Mouse (Mus musculus) hindbrain, embryonic 11.5 days (tissue): ENCODE measurements around the gene Washc1. TPM values are rescaled to one million over a fixed set of nuclear protein-coding genes. Genes with fewer than 3 reads are reported as not detected.
A peak's percentile ranks its signal among the peaks of the same experiment; 100 is the strongest.
"Not testable (repeated sequence)": the region's sequence is repeated elsewhere in the genome, so short reads cannot be mapped to it uniquely, and the experiment has no call there.

Experiments used
- ATAC-seq: fragments of 200-750 bp; cut with Nextera tagmentation; 2 replicates; pipeline ENCODE4 v1.8.0; 2017; ENCODE audit warnings: mild to moderate bottlenecking, moderate TSS enrichment, moderate library complexity; ENCODE audit not compliant: low FRiP score
- DNase-seq: peaks from one replicate; pipeline ENCODE4 v3.0.0-alpha.2; 2015; ENCODE audit warnings: low spot score
- H3K27ac ChIP-seq: fragments of 300-500 bp; sonication (generic); 2 replicates; pipeline ENCODE4 v1.5.1; 2014; ENCODE audit warnings: mild to moderate bottlenecking, low read depth, low read length
- H3K27me3 ChIP-seq: fragments of 300-500 bp; sonication (generic); 2 replicates; pipeline ENCODE4 v1.6.1; 2014; ENCODE audit warnings: mild to moderate bottlenecking, low read length, moderate library complexity, mixed read lengths; ENCODE audit not compliant: control insufficient read depth, insufficient read depth
- H3K36me3 ChIP-seq: fragments of 300-500 bp; sonication (generic); 2 replicates; pipeline ENCODE4 v1.6.1; 2014; ENCODE audit warnings: mild to moderate bottlenecking, low read length, moderate library complexity, mixed read lengths; ENCODE audit not compliant: control insufficient read depth, insufficient read depth
- H3K4me1 ChIP-seq: fragments of 300-500 bp; sonication (generic); replicated peaks from 2 replicates; pipeline ENCODE4 v1.6.1; 2014; ENCODE audit warnings: low read length, mixed read lengths; ENCODE audit not compliant: control insufficient read depth, insufficient read depth
- H3K4me2 ChIP-seq: fragments of 300-500 bp; sonication (generic); replicated peaks from 2 replicates; pipeline ENCODE4 v1.6.1; 2014; ENCODE audit warnings: mild to moderate bottlenecking, low read depth, low read length
- H3K4me3 ChIP-seq: fragments of 300-500 bp; sonication (generic); 2 replicates; pipeline ENCODE4 v1.5.1; 2014; ENCODE audit warnings: low read depth, low read length
- H3K9ac ChIP-seq: fragments of 300-500 bp; sonication (generic); 2 replicates; pipeline ENCODE4 v1.6.1; 2014; ENCODE audit warnings: low read depth, low read length
- H3K9me3 ChIP-seq: fragments of 300-500 bp; sonication (generic); 2 replicates; pipeline ENCODE4 v1.6.1; 2016; ENCODE audit warnings: low read length; ENCODE audit not compliant: control insufficient read depth
- WGBS: fragments of 180-500 bp; shearing (Covaris S2); extraction: QIAGEN DNeasy Blood & Tissue Kit; methylation state at CpG from one replicate; pipeline ENCODE4 v1.1.7; 2014; 5-methylcytosine and 5-hydroxymethylcytosine counted together
- polyA plus RNA-seq: library from polyadenylated mRNA; unstranded; fragments of >200 nt; fragmentation: Nextera tagmentation; extraction: Ambion mirVana; gene quantifications from 2 replicates; pipeline ENCODE4 v1.2.1, GENCODE M21; 2014

The Washc1 gene
- polyA plus RNA-seq, 1 experiment from 2014 or later = 27.6 TPM

DNA sequence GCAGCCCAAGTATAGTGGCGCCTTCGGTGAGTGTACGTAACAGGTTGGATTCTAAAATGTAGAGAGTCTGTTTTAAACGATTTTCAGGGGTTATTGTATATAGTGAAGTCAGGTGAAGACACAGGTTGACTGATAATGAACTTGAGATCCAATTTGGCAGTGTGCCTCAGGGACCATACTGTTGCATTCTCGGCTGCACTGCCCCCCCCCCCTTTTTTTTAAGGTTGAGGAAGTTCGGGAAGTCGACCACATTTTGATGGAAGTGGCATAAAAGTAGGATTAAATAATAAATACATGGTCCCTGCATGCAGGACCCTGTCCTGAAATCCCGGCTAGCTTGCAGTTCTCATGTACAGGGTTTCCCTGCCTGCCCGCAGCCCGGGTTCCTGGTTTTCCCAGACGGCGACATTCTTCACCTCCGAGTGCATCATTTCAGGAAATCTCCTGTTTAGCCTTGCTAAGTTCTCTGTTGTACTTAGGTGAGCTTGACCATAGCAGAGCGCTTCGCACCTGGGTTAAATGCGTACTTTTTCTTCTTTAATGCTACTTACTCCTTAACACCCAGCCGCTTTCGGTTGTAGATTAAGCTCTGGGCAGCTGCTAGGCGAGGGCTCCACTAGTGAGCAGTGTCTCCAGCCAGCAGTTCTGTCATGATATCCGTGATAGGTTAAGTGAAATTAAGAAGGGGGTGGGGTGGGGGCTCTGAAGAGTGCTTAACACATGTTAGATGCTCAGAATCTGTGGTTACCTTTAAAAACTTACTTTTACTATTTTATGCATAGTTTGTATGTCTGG is 12.7 kb downstream of the Washc1 start:
- H3K36me3 ChIP-seq = no peaks in the 10 kb centered on the region
- 2% methylated on average over 20 of the region's 20 CpGs for WGBS
- H3K9me3 ChIP-seq = no peaks in the 10 kb centered on the region
- ATAC-seq = no peak; the same call in 1 of the 2 replicates
- H3K4me3 ChIP-seq = peak overlapping the region; percentile 59
- H3K4me1 ChIP-seq = peaks cover 3% of the 10 kb centered on the region; the same call in 1 of the 2 replicates
- peak; percentile 40 for DNase-seq
- peak overlapping the region; percentile 57 for H3K9ac ChIP-seq
- no peaks in the 10 kb centered on the region for H3K27me3 ChIP-seq
- no peak overlapping the region; the same call in 1 of the 2 replicates for H3K27ac ChIP-seq
- H3K4me2 ChIP-seq = peak overlapping the region; percentile 50

DNA sequence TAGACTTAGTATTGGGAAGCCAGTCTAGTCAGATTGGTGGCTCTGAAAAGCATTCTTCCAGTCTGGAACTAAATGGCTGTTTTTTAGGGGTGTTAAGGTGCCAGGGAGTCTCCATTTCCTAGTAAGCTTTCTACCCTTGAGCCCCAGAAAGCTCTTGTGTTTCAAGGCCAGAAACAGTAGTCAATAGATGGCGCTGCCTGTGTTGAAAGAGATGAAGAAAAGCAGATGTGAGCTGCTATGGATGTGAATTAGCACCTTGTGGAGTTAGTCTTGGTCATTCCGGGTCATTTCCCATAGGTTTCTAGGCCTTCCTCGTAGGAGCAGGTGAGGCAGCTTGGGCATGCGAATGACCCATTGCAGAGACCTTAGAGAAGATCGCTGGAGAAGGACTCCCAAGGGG is 13.9 kb downstream of the Washc1 start:
- H3K36me3 ChIP-seq = no peaks in the 10 kb centered on the region

DNA sequence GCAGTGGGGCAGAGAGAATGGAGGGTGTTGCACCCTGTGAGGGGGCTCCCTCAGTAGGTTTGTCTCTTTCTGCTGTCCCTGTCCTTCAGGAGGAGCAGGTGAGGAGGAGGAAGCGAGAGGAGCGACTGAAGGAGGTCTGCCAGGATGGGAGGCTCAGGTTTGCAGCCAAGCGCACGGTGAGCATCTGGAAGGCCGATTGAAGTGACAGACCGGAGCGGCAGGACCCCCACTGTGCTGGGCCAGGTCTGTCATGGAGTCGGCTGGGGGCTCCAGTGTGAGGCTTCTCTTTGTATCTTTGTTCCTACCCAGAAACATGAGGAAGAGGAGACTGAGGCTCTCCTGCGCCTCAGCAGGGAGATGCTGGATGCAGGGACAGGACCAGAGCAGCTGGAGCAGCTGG is 19.0 kb downstream of the Washc1 start:
- H3K9ac ChIP-seq = no peak overlapping the region
- no peak overlapping the region for H3K4me2 ChIP-seq
- no peaks in the 10 kb centered on the region for H3K9me3 ChIP-seq
- no peaks in the 10 kb centered on the region for H3K27me3 ChIP-seq
- no peak for DNase-seq
- H3K4me1 ChIP-seq = no peaks in the 10 kb centered on the region
- WGBS = 83% methylated on average over 9 of the region's 9 CpGs
- 0 out of 2 replicates have a peak, but pooled peaks cover 5% of the 10 kb centered on the region for H3K36me3 ChIP-seq
- no peak for ATAC-seq
- no peak overlapping the region for H3K27ac ChIP-seq
- no peak overlapping the region for H3K4me3 ChIP-seq

More for the DNA sequence above, 13.9 kb downstream of the Washc1 start:
- Histone ChIP-seq H3K4me1 (peaks cover 3% of the 10 kb centered on the region; the same call in 1 of the 2 replicates), H3K27ac (no peak overlapping the region), H3K4me2 (no peak overlapping the region), H3K9me3 (no peaks in the 10 kb centered on the region), H3K4me3 (no peak overlapping the region), H3K9ac (no peak overlapping the region), H3K27me3 (no peaks in the 10 kb centered on the region)
- WGBS = 75% methylated on average over 5 of the region's 5 CpGs
- DNase-seq (no peak), ATAC-seq (no peak)

DNA sequence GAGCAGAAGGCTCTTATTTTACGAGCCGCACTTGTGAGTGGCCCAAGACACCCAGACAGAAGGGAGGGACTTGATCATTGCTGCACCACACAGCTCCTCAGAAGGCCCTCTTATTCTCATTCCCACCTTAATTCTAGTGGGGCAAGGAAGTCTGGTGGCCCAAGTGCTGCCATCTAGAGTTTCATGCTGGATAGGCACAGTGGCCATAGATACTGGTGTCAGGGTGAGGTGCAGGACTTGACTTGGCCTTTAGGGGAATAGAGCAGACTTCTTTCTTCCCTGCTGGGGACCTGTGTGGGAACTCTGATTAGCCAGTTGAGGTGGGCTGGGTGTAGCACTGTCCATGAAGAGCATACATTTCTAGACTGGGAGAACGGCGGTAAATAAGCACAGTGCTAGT is 19.9 kb downstream of the Washc1 start:
- no peak overlapping the region for H3K9ac ChIP-seq
- no peak overlapping the region for H3K4me2 ChIP-seq
- 97% methylated on average over 4 of the region's 4 CpGs for WGBS
- no peak overlapping the region for H3K4me3 ChIP-seq
- no peaks in the 10 kb centered on the region for H3K27me3 ChIP-seq
- DNase-seq = peak; percentile 13
- H3K4me1 ChIP-seq = no peaks in the 10 kb centered on the region
- 0 out of 2 replicates have a peak, but pooled peaks cover 5% of the 10 kb centered on the region for H3K36me3 ChIP-seq
- no peak overlapping the region for H3K27ac ChIP-seq
- H3K9me3 ChIP-seq = no peaks in the 10 kb centered on the region
- no peak; the same call in 1 of the 2 replicates for ATAC-seq

- not testable (repeated sequence) for DNase-seq, H3K4me1 ChIP-seq, H3K27me3 ChIP-seq, H3K36me3 ChIP-seq, H3K4me3 ChIP-seq, H3K9ac ChIP-seq, H3K4me2 ChIP-seq, H3K27ac ChIP-seq, H3K9me3 ChIP-seq
- WGBS = 77% methylated on average over 4 of the region's 8 CpGs
- ATAC-seq = peak; percentile 69; the same call in 1 of the 2 replicates
These were observed 41.6 kb downstream of the Washc1 start for GRCm38 (mm10) chr17:66152706-66153662.

DNA sequence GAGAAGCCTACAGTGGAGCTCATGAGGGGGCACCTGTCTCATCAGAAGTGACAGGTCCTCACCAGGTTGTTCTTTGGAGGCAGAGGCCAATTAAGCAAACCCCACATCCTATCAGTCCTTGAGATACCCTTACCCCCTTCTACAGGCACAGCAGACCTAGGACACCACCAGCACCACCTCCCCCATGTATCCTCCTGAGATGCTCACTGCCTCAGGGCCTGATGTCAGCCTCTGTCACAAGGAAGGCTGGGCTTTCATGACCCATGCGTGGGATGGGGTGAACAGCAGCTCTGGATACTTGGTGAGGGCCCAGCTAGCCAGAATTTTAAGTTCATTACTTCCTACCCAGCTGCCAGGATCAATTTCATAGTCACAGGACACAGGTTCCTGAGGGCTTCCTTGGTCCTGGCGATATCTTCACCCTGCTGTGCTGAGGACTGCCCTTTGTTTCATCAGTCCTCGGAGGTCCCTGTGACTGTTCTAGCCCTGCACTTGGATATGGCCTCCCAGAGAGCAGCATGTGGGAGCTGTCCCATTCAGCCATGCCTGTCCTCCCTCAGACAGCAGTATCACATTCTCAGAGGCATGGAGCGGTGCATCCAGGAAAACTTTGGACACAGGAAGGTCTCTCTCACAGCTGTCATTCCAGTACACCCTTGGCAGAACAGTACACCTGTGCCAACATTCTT is 42.5 kb downstream of the Washc1 start:
- not testable (repeated sequence) for H3K27me3 ChIP-seq, H3K27ac ChIP-seq, H3K9me3 ChIP-seq, H3K4me3 ChIP-seq, H3K4me2 ChIP-seq, H3K36me3 ChIP-seq, H3K9ac ChIP-seq, H3K4me1 ChIP-seq, DNase-seq, ATAC-seq
- WGBS = 84% methylated on average over 4 of the region's 4 CpGs

DNA sequence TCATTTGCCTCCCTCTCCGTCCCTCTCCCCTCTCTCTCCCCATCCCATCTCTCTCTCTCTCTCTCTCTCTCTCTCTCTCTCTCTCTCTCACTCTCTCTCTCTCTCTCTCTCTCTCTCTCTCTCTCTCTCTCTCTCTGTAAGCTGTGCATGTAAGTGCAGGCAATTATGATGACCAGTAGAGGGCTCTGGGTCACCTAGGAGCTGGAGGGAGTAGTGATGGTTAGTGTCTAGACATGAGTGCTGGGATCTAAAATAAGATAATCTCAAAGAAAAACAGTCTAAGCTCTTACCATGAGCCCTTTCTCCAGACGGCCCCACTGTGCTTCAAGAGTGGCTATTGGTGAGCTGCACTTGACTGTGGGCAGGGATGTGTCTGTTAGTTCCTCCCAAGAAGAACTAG is 43.5 kb downstream of the Washc1 start:
- no peak overlapping the region for H3K9ac ChIP-seq
- no peak for DNase-seq

GRCm38 (mm10) chr17:66158271-66158670 is 46.9 kb downstream of the Washc1 start:
- H3K9ac ChIP-seq = no peak overlapping the region
- WGBS = 97% methylated on average over 5 of the region's 5 CpGs
- H3K27me3 ChIP-seq = no peaks in the 10 kb centered on the region
- no peak overlapping the region for H3K4me3 ChIP-seq
- no peaks in the 10 kb centered on the region for H3K4me1 ChIP-seq
- no peaks in the 10 kb centered on the region for H3K36me3 ChIP-seq
- DNase-seq = no peak
- H3K4me2 ChIP-seq = no peak overlapping the region
- no peak for ATAC-seq
- no peaks in the 10 kb centered on the region for H3K9me3 ChIP-seq
- no peak overlapping the region for H3K27ac ChIP-seq

More for the DNA sequence above, 43.5 kb downstream of the Washc1 start:
- H3K27ac ChIP-seq = no peak overlapping the region
- H3K36me3 ChIP-seq = no peaks in the 10 kb centered on the region
- H3K27me3 ChIP-seq = no peaks in the 10 kb centered on the region
- 82% methylated on average over 2 of the region's 2 CpGs for WGBS
- no peak overlapping the region for H3K4me2 ChIP-seq
- no peak overlapping the region for H3K4me3 ChIP-seq
- H3K4me1 ChIP-seq = no peaks in the 10 kb centered on the region
- no peaks in the 10 kb centered on the region for H3K9me3 ChIP-seq
- no peak for ATAC-seq
